Mouse (Mus musculus) brain, embryonic 18.5 days (tissue): ENCODE data around the gene Lekr1.
A peak's percentile ranks its signal among the peaks of the same experiment; 100 is the strongest.
"Not testable (repeated sequence)": the region's sequence is repeated elsewhere in the genome, so short reads cannot be mapped to it uniquely, and the experiment has no call there.

ENCODE experiments used
- DNase-seq: peaks from one replicate; pipeline ENCODE4 v3.0.0-alpha.2; 2012; ENCODE audit warnings: low read depth, low spot score

Gene Lekr1

GRCm38 (mm10) chr3:65767202-65767862, 101.3 kb downstream of the Lekr1 start:
- peak; percentile 34 for DNase-seq

GRCm38 (mm10) chr3:65769666-65770065, 103.6 kb downstream of the Lekr1 start:
- DNase-seq = not testable (repeated sequence)

- DNase-seq = no peak
Observed at GRCm38 (mm10) chr3:65773910-65774309, 107.9 kb downstream of the Lekr1 start.

- DNase-seq = no peak
Observed at GRCm38 (mm10) chr3:65775096-65775495, 109.1 kb downstream of the Lekr1 start.

GRCm38 (mm10) chr3:65782246-65782645, 116.2 kb downstream of the Lekr1 start:
- DNase-seq = no peak

- DNase-seq = no peak
Observed at GRCm38 (mm10) chr3:65790076-65790685, 124.2 kb downstream of the Lekr1 start.

- DNase-seq = no peak
Observed at GRCm38 (mm10) chr3:65793561-65793960, 127.5 kb downstream of the Lekr1 start.

GRCm38 (mm10) chr3:65794711-65795110, 128.7 kb downstream of the Lekr1 start:
- DNase-seq = no peak

- DNase-seq = no peak
Observed at GRCm38 (mm10) chr3:65797345-65798137, 131.5 kb downstream of the Lekr1 start.

GRCm38 (mm10) chr3:65800962-65801361, 134.9 kb downstream of the Lekr1 start:
- DNase-seq = no peak

- DNase-seq = no peak
Observed at GRCm38 (mm10) chr3:65802185-65802584, 136.2 kb downstream of the Lekr1 start.

- no peak for DNase-seq
Observed at GRCm38 (mm10) chr3:65802868-65803267, 136.8 kb downstream of the Lekr1 start.

GRCm38 (mm10) chr3:65814881-65815280, 148.9 kb downstream of the Lekr1 start:
- no peak for DNase-seq

- no peak for DNase-seq
Observed at GRCm38 (mm10) chr3:65816012-65816411, 150.0 kb downstream of the Lekr1 start.

GRCm38 (mm10) chr3:65818597-65818996, 152.6 kb downstream of the Lekr1 start:
- no peak for DNase-seq

GRCm38 (mm10) chr3:65819841-65820240, 153.8 kb downstream of the Lekr1 start:
- DNase-seq = no peak

- no peak for DNase-seq
Observed at GRCm38 (mm10) chr3:65824886-65825285, 158.9 kb downstream of the Lekr1 start.

- DNase-seq = no peak
Observed at GRCm38 (mm10) chr3:65826716-65827115, 160.7 kb downstream of the Lekr1 start.

GRCm38 (mm10) chr3:65827400-65827799, 161.4 kb downstream of the Lekr1 start:
- DNase-seq = no peak

- DNase-seq = no peak
Observed at GRCm38 (mm10) chr3:65828020-65828419, 162.0 kb downstream of the Lekr1 start.

GRCm38 (mm10) chr3:65829230-65829629, 163.2 kb downstream of the Lekr1 start:
- peak; percentile 36 for DNase-seq

- DNase-seq = no peak
Observed at GRCm38 (mm10) chr3:65829943-65830483, 164.0 kb downstream of the Lekr1 start.
